Mouse (Mus musculus): ENCODE results near the gene Idua. TPM values are rescaled to one million over a fixed set of nuclear protein-coding genes. Genes with fewer than 3 reads are reported as not detected.

Idua gene
- total RNA-seq, 1 experiment from 2014 or later = 19.1 TPM

DNA sequence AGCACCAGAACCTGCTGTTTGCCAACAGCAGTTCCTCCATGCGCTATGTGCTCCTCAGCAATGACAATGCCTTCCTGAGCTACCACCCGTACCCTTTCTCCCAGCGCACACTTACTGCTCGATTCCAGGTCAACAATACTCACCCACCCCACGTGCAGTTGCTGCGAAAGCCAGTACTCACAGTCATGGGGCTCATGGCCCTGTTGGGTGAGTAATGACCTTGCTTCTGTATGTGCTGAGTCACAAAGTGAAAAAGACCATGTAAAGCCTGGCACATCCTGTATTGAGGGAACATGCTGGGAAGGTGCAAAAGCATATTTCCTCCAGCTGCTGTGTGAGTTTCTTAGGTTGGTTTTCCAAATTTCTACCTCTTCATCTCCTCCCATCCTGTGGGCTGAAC lies 20.7 kb downstream of the Idua start:
- peak; percentile 38 for DNase-seq

- no peak for DNase-seq
Observed at GRCm38 (mm10) chr5:108689091-108689490, 29.0 kb downstream of the Idua start.

DNA sequence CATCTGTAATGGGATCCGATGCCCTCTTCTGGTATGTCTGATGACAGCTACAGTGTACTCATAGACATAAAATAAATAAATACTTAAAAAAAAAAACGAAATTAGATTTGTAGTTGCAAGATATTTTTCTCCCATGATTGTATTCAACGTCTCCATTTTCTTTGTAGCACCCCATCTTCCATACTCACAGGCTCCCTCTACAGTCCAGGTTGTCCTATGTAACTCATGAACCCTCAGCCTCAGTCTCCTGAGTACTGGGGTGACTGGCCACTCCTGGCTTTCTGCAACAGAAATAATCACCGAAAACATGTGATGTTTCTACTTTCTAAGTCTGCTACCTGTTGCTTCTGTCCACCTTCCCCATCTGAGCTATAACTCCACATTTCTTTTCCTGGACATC lies 31.0 kb downstream of the Idua start:
- no peak for DNase-seq

- DNase-seq = peak; percentile 76
Observed at GRCm38 (mm10) chr5:108692271-108692670, 32.1 kb downstream of the Idua start, which contains the start of gene Fgfrl1. Gene Fgfrl1 (plus strand): TSS chr5:108692382.

DNA sequence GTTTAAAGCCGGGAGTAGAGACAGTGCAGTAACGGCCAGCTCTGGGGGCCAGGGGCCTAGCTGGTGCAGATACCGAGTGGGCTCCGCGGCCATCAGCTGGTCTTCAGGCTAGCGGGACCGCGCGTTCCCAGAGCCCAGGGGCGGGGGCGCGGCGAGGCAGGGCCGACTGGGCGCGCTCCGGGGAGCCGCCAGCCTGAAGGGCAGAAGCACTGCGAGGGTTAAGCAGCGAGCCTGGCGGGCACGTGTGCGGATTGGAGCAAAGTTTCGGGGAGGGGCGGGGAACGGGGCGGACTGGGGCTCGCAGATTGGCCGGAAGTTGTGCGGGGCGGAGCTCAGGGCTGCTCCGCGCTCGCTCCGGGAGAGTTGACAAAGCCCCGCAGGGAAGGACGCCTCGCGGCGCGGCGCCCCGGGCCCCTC lies 33.7 kb downstream of the Idua start:
- peak; percentile 91 for DNase-seq

- peak; percentile 55 for DNase-seq
Observed at GRCm38 (mm10) chr5:108694352-108695261, 34.5 kb downstream of the Idua start.

- no peak for DNase-seq
Observed at GRCm38 (mm10) chr5:108695861-108696260, 35.7 kb downstream of the Idua start.

DNA sequence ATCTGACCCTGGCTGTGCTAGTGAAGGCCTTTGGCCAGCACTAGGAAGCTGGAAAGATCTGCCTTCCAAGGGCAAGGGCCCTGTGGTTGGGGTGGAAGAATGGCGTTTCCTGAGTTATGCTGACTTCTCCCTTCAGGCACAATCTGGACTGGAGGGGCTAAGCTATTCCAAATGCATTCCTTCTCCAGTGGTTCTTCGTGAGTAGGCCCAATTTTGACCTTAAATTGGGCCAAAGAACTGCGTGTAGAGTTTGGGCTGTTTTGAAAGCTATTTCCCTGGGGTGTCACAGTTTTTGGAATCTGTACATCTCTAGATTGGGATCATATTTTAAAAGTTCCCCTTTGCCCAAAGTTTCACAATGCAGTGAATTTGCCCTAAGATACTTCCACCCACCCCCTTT lies 36.4 kb downstream of the Idua start:
- no peak for DNase-seq

GRCm38 (mm10) chr5:108697341-108697753 lies 37.2 kb downstream of the Idua start:
- DNase-seq = no peak

GRCm38 (mm10) chr5:108700346-108700745 lies 40.2 kb downstream of the Idua start:
- DNase-seq = no peak

GRCm38 (mm10) chr5:108701341-108702021 lies 41.4 kb downstream of the Idua start:
- no peak for DNase-seq

GRCm38 (mm10) chr5:108703754-108704626 lies 43.9 kb downstream of the Idua start:
- DNase-seq = no peak

DNA sequence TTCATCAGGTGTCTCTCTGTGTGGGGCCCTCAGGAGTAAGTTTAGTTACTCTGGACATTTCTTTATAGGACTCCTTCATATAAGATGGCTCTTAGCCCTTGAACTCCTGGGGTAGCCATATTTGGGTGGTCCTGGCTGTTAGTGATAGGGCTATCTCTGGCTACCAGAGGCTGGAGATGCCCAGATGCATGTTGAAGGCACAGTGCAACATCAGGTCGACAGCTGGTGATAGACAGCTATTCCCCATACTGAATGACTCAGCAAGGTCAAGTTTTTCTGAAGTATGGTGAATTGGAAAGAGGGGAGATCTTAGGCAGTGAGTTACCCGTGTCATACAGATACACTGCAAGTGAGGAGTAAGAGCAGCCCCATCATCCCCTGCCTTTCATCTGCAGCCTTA lies 47.6 kb downstream of the Idua start:
- DNase-seq = no peak

DNA sequence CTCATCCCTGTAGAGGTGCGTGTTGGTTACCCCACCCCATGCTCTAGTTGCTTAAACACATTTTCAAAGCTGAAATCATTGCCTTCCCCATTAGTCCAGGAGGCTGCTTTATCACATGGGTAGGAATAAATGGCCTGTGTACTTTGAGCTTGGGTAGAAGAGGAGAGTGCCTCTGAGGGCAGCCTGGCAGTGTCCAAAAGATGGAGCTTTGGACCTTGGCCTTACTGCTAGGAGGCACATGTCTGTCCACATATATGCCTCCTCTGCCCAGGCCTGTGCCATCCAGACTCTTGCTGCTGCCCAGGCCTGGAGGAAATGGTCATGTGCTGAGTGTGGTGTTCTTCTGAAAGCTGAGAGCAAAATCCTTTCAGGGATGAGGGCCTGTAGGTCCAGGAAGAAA lies 48.3 kb downstream of the Idua start:
- DNase-seq = no peak

- no peak for DNase-seq
Observed at GRCm38 (mm10) chr5:108708981-108709731, 49.0 kb downstream of the Idua start.

GRCm38 (mm10) chr5:108711968-108712367 lies 51.8 kb downstream of the Idua start:
- no peak for DNase-seq

DNA sequence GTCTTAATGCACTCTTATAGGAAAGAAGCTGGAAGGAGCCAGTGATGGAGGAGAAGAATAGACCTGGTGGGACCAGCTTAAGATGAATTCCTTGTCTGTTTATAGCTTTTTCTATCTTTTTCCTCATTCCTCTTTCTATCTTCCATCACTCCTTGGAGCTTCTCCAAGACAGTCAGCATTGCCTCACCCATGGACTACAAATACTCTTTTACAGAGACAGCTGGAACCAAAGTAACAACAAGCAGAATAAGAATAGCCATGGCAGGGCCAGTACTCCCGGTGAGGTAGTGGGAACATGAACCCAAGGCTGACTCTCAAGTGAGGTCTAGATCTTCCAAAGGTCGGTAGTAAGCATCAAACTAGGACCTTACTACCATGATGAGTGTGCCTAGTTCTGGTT lies 53.0 kb downstream of the Idua start:
- no peak for DNase-seq

DNA sequence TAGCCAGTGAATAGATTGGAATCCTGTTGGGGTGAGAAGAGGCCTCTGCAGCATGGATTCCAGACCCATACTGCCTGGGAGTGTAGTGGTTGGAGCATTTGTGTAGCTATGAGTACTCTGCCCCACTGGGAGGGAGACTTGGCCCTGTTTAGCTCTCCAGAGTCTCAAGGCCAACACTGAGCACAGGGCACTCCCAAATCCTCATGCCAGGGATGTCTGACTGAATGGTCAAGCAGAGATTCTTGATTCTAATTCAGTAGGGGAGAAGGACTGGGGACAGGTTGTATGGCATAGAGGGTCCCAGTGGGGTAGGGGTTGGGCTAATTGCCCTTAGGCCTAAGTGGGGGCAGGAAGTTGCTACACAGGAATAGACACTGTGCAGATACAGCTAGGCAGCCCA lies 53.6 kb downstream of the Idua start:
- DNase-seq = peak; percentile 36

GRCm38 (mm10) chr5:108714149-108714548 lies 54.0 kb downstream of the Idua start:
- peak; percentile 37 for DNase-seq

- no peak for DNase-seq
Observed at GRCm38 (mm10) chr5:108715974-108716373, 55.8 kb downstream of the Idua start.

DNA sequence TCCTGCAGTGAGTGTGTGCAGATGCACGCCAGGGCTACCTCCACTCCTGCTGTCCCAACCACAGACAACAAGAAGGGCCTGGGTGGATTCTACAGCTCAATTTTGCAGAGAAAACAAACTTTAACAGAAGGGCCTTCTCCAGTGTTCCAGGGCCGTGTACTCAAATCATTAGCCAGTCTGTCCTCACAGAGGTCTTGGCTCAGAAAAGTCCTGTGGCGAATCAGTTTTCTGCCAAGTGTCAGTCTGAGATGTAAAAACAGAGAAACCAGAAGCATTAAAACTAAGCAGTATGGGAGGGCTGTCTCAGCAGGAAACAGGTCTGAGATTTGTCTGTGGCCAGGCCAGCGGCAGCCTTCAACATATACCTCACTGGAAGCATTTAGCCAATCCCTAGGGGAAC lies 57.9 kb downstream of the Idua start:
- DNase-seq = no peak

DNA sequence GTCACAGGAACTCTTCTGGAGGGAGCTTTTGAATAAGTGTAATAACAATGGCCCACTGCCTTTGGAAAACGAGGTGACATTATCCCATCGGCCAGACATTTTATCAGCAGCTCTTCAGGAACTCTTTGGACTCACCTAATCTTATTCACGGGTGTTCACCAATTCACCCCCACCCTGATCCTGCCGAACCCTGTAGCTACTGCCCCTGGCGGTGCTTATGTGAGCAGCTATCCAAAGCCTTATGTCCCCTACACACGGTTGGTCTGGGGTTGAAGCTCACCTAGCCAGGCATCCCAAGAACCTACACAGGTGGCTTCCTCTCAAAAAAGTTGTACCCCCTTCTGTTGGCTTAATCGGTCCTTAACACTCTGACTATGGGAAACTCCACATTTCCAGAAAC lies 59.6 kb downstream of the Idua start:
- DNase-seq = no peak

Data from adrenal gland, postnatal 25 days (tissue).